Comparison of ENCODE assay signal across 17 mouse cellular contexts in genomic region chr1:164284007-164284406, GRCm38 (mm10).
"Had no signal": no experiment of that assay in that cellular context is flagged by ENCODE, and none has a peak within 500 bp of the region (broad histone marks: within the 10 kb centered on the region; RNA-seq: fewer than 3 reads in every experiment).

No protein-coding gene starts in this region.

- DNase-seq: left cerebral cortex, postnatal 4 days; liver; liver, embryonic 13.5 days; liver, postnatal 0 days; lung, adult 18-20 months; lung, adult 2 months; lung, embryonic 14.5 days; lung, postnatal 10 days; lung, postnatal 14 days; lung, postnatal 36 days; lung, postnatal 4 days; midbrain, embryonic 14.5 days had no signal

- ATAC-seq: liver, embryonic 12.5 days; liver, postnatal 0 days; lung, postnatal 0 days; midbrain, embryonic 13.5 days; midbrain, embryonic 15.5 days; midbrain, embryonic 16.5 days had no signal
